Mouse (Mus musculus) B cell, adult 2 months (primary cell): ENCODE data around the gene Casz1.

ENCODE experiments used
- DNase-seq, 2 experiments: peaks; one replicate each; pipeline ENCODE4 v3.0.0; 2022

Gene Casz1

GRCm38 (mm10) chr4:148978221-148978855, 174.1 kb downstream of the Casz1 start:
- no peak for DNase-seq

- no peak for DNase-seq
Measured at GRCm38 (mm10) chr4:148978926-148979325, 174.7 kb downstream of the Casz1 start.

- no peak for DNase-seq
Measured at GRCm38 (mm10) chr4:148979837-148980236, 175.6 kb downstream of the Casz1 start.

- no peak for DNase-seq
Measured at GRCm38 (mm10) chr4:148982274-148982673, 178.0 kb downstream of the Casz1 start.

- no peak for DNase-seq
Measured at GRCm38 (mm10) chr4:148984701-148985540, 180.7 kb downstream of the Casz1 start.

GRCm38 (mm10) chr4:148985541-148986476, 181.6 kb downstream of the Casz1 start:
- DNase-seq: no peak

- DNase-seq: no peak
Measured at GRCm38 (mm10) chr4:148990038-148990437, 185.8 kb downstream of the Casz1 start.

- no peak for DNase-seq
Measured at GRCm38 (mm10) chr4:148993948-148994347, 189.7 kb downstream of the Casz1 start.

GRCm38 (mm10) chr4:149000746-149001145, 196.5 kb downstream of the Casz1 start:
- no peak for DNase-seq

GRCm38 (mm10) chr4:149001515-149001914, 197.3 kb downstream of the Casz1 start:
- no peak for DNase-seq

- no peak for DNase-seq
Measured at GRCm38 (mm10) chr4:149002441-149003093, 198.3 kb downstream of the Casz1 start.
